Mouse (Mus musculus): ENCODE data around the gene Abhd6. TPM values are rescaled to one million over a fixed set of nuclear protein-coding genes. Genes with fewer than 3 reads are reported as not detected.

Gene Abhd6
- polyA plus RNA-seq, 1 experiment from 2014 or later, result 33.5 TPM

DNA sequence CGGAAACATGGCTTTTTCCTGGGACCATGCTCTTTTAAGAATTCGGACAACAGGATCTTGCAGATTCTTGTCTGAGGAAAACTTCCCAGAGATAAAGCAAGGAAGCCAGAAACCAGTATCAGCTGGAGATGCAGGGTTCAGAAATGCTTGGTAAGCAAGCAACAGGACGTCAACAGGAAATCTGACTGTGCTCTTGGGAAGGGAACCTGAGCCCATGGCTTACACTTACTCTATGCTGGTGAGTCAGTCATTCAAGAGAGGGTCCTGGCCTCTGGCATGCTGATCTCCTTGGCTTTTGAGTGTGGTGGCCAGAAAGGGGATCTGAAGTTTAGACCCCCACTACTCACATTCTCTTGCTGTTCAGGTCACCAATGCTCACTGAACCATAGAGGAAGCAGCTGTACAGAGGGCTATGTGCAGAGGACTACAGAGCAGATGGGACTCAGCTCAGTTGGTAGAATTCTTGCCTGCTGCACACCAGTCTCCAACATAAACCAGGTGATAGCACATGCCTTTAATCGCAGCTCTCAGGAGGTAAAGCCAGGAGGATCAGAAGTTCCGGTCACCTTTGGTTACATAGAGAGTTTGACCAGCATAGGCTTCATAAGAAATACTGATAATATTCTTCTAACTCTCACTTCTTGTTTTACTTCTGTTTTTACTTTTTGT lies 11.5 kb upstream of the Abhd6 start:
- Histone ChIP-seq H3K36me3 (ENCODE audit: control insufficient read depth, insufficient read depth, low read length) (no peaks in the 10 kb centered on the region), H3K9me3 (replicated peaks; ENCODE audit: control insufficient read depth, low read length) (no peaks in the 10 kb centered on the region), H3K4me2 (ENCODE audit: low read length) (no peak overlapping the region), H3K27me3 (replicated peaks; ENCODE audit: control insufficient read depth, insufficient read depth, low read length) (no peaks in the 10 kb centered on the region), H3K9ac (ENCODE audit: low read length) (no peak overlapping the region), H3K27ac (ENCODE audit: low read depth, low read length) (no peak overlapping the region), H3K4me3 (ENCODE audit: low read depth, low read length) (no peak overlapping the region), H3K4me1 (ENCODE audit: control insufficient read depth, insufficient read depth, low read length) (no peaks in the 10 kb centered on the region)
- 94% methylated on average over 5 of the region's 5 CpGs for WGBS
- no peak for DNase-seq (ENCODE audit: low spot score)
- ATAC-seq, result no peak

- Histone ChIP-seq H3K4me2 (ENCODE audit: low read length) (no peak overlapping the region), H3K4me1 (ENCODE audit: control insufficient read depth, insufficient read depth, low read length) (no peaks in the 10 kb centered on the region), H3K27me3 (replicated peaks; ENCODE audit: control insufficient read depth, insufficient read depth, low read length) (no peaks in the 10 kb centered on the region), H3K9me3 (replicated peaks; ENCODE audit: control insufficient read depth, low read length) (no peaks in the 10 kb centered on the region), H3K4me3 (ENCODE audit: low read depth, low read length) (no peak overlapping the region), H3K27ac (ENCODE audit: low read depth, low read length) (no peak overlapping the region), H3K9ac (ENCODE audit: low read length) (no peak overlapping the region), H3K36me3 (ENCODE audit: control insufficient read depth, insufficient read depth, low read length) (no peaks in the 10 kb centered on the region)
- WGBS, result 81% methylated on average over 6 of the region's 6 CpGs
- DNase-seq (ENCODE audit: low spot score) (no peak), ATAC-seq (no peak)
These were observed 10.5 kb upstream of the Abhd6 start for GRCm38 (mm10) chr14:7992158-7992557.

DNA sequence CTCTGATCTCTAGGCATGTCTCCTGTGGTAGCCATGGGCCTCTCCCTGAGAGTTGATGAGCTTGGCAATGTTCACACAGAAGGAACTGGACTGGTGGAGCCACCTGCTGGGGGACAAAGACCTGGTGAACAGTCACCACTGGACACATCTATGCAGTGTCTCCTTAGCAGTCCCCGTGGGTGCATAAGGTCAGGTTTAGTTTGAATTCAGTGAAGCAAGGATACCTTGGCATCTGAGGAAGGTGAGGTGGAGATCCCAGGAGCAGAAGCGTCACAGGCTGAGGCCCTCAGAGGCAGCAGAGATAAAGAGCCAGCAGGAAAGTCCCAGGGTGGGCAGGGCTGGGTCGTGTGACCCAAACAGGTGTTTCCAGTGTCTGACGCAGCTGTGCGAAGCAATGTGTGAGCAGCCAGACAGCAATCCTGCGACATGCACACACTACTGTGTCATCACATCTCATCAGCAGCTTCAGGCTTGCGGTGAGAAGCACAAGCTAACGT lies 8.4 kb upstream of the Abhd6 start, which contains the start of gene Dnase1l3:
Dnase1l3 (minus strand) TSS at position 303 of the 497 bp plus-strand sequence.
- no peak within 1 kb of the TSS for H3K9ac ChIP-seq (ENCODE audit: low read length)
- WGBS, result 75% methylated on average over 8 of the region's 8 CpGs
- no peaks in the 10 kb centered on the region for H3K27me3 ChIP-seq (replicated peaks; ENCODE audit: control insufficient read depth, insufficient read depth, low read length)
- H3K27ac ChIP-seq (ENCODE audit: low read depth, low read length), result no peak within 1 kb of the TSS
- no peaks in the 10 kb centered on the region for H3K4me1 ChIP-seq (ENCODE audit: control insufficient read depth, insufficient read depth, low read length)
- H3K4me2 ChIP-seq (ENCODE audit: low read length), result no peak within 1 kb of the TSS
- H3K36me3 ChIP-seq (ENCODE audit: control insufficient read depth, insufficient read depth, low read length), result no peaks in the 10 kb centered on the region
- DNase-seq (ENCODE audit: low spot score), result no peak
- no peak within 1 kb of the TSS for H3K4me3 ChIP-seq (ENCODE audit: low read depth, low read length)
- H3K9me3 ChIP-seq (replicated peaks; ENCODE audit: control insufficient read depth, low read length), result no peaks in the 10 kb centered on the region
- ATAC-seq, result no peak

DNA sequence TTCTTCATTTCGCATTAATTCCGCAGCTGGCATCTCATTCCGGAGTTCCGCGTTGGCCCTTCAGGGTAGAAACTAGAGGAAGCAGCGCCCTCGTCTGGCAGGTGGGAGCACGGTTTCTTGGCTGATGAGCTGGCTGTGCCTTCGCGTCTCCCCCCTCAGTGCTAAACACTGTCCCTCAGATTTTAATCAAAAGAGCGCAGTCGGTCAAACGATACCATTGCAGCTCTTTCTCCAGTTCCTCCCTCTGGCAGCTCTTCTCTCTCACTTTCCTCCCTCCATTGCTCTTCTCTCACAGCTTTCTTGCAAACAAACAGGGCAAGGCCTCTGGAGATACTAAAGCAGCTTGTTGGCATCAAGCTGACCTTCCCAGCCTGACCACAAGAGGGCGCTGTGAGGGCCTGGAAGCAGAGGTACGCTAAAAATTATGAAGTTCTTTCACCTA lies 5.4 kb upstream of the Abhd6 start:
- peak overlapping the region; percentile 25 for H3K4me2 ChIP-seq (ENCODE audit: low read length)
- H3K4me3 ChIP-seq (ENCODE audit: low read depth, low read length), result no peak overlapping the region
- no peaks in the 10 kb centered on the region for H3K36me3 ChIP-seq (ENCODE audit: control insufficient read depth, insufficient read depth, low read length)
- H3K27me3 ChIP-seq (replicated peaks; ENCODE audit: control insufficient read depth, insufficient read depth, low read length), result peaks cover 8% of the 10 kb centered on the region
- no peak overlapping the region for H3K9ac ChIP-seq (ENCODE audit: low read length)
- H3K9me3 ChIP-seq (replicated peaks; ENCODE audit: control insufficient read depth, low read length), result no peaks in the 10 kb centered on the region
- ATAC-seq, result peak; percentile 74
- peak; percentile 91 for DNase-seq (ENCODE audit: low spot score)
- no peak overlapping the region for H3K27ac ChIP-seq (ENCODE audit: low read depth, low read length)
- under 1% methylated on average over 15 of the region's 15 CpGs for WGBS
- H3K4me1 ChIP-seq (ENCODE audit: control insufficient read depth, insufficient read depth, low read length), result no peaks in the 10 kb centered on the region

GRCm38 (mm10) chr14:7999030-7999429 lies 3.7 kb upstream of the Abhd6 start:
- no peak overlapping the region for H3K4me3 ChIP-seq (ENCODE audit: low read depth, low read length)
- peaks cover 8% of the 10 kb centered on the region for H3K27me3 ChIP-seq (replicated peaks; ENCODE audit: control insufficient read depth, insufficient read depth, low read length)
- no peak overlapping the region for H3K27ac ChIP-seq (ENCODE audit: low read depth, low read length)
- H3K4me1 ChIP-seq (ENCODE audit: control insufficient read depth, insufficient read depth, low read length), result peaks cover 7% of the 10 kb centered on the region; the same call in 1 of the 2 replicates
- DNase-seq (ENCODE audit: low spot score), result no peak
- H3K9ac ChIP-seq (ENCODE audit: low read length), result no peak overlapping the region
- no peak overlapping the region for H3K4me2 ChIP-seq (ENCODE audit: low read length)
- ATAC-seq, result no peak
- H3K36me3 ChIP-seq (ENCODE audit: control insufficient read depth, insufficient read depth, low read length), result no peaks in the 10 kb centered on the region
- no peaks in the 10 kb centered on the region for H3K9me3 ChIP-seq (replicated peaks; ENCODE audit: control insufficient read depth, low read length)
- 84% methylated on average over 3 of the region's 3 CpGs for whole genome bisulfite sequencing

GRCm38 (mm10) chr14:7999435-7999834 lies 3.3 kb upstream of the Abhd6 start:
- H3K27ac ChIP-seq (ENCODE audit: low read depth, low read length), result no peak overlapping the region
- no peak overlapping the region for H3K4me2 ChIP-seq (ENCODE audit: low read length)
- 84% methylated on average over 5 of the region's 5 CpGs for WGBS
- no peak overlapping the region for H3K9ac ChIP-seq (ENCODE audit: low read length)
- no peak for ATAC-seq
- H3K36me3 ChIP-seq (ENCODE audit: control insufficient read depth, insufficient read depth, low read length), result no peaks in the 10 kb centered on the region
- no peak for DNase-seq (ENCODE audit: low spot score)
- H3K9me3 ChIP-seq (replicated peaks; ENCODE audit: control insufficient read depth, low read length), result no peaks in the 10 kb centered on the region
- peaks cover 8% of the 10 kb centered on the region for H3K27me3 ChIP-seq (replicated peaks; ENCODE audit: control insufficient read depth, insufficient read depth, low read length)
- H3K4me3 ChIP-seq (ENCODE audit: low read depth, low read length), result no peak overlapping the region
- peaks cover 9% of the 10 kb centered on the region; the same call in 1 of the 2 replicates for H3K4me1 ChIP-seq (ENCODE audit: control insufficient read depth, insufficient read depth, low read length)

- ATAC-seq, result no peak
- Histone ChIP-seq H3K4me2 (ENCODE audit: low read length) (no peak overlapping the region), H3K36me3 (ENCODE audit: control insufficient read depth, insufficient read depth, low read length) (no peaks in the 10 kb centered on the region), H3K27me3 (replicated peaks; ENCODE audit: control insufficient read depth, insufficient read depth, low read length) (peaks cover 8% of the 10 kb centered on the region), H3K9ac (ENCODE audit: low read length) (no peak overlapping the region), H3K27ac (ENCODE audit: low read depth, low read length) (no peak overlapping the region), H3K9me3 (replicated peaks; ENCODE audit: control insufficient read depth, low read length) (no peaks in the 10 kb centered on the region), H3K4me3 (ENCODE audit: low read depth, low read length) (no peak overlapping the region), H3K4me1 (ENCODE audit: control insufficient read depth, insufficient read depth, low read length) (peaks cover 9% of the 10 kb centered on the region; the same call in 1 of the 2 replicates)
- 91% methylated on average over 5 of the region's 5 CpGs for WGBS
- DNase-seq (ENCODE audit: low spot score), result no peak
These were observed 2.5 kb upstream of the Abhd6 start for GRCm38 (mm10) chr14:8000247-8000646.

GRCm38 (mm10) chr14:8000831-8001685 lies 1.6 kb upstream of the Abhd6 start:
- WGBS, result 33% methylated on average over 17 of the region's 17 CpGs
- Histone ChIP-seq H3K4me3 (ENCODE audit: low read depth, low read length) (no peak overlapping the region), H3K27ac (ENCODE audit: low read depth, low read length) (no peak overlapping the region), H3K36me3 (ENCODE audit: control insufficient read depth, insufficient read depth, low read length) (no peaks in the 10 kb centered on the region), H3K9me3 (replicated peaks; ENCODE audit: control insufficient read depth, low read length) (no peaks in the 10 kb centered on the region), H3K4me2 (ENCODE audit: low read length) (no peak overlapping the region), H3K4me1 (ENCODE audit: control insufficient read depth, insufficient read depth, low read length) (peaks cover 9% of the 10 kb centered on the region; the same call in 1 of the 2 replicates), H3K9ac (ENCODE audit: low read length) (no peak overlapping the region), H3K27me3 (replicated peaks; ENCODE audit: control insufficient read depth, insufficient read depth, low read length) (peaks cover 8% of the 10 kb centered on the region)
- no peak for DNase-seq (ENCODE audit: low spot score)
- ATAC-seq, result no peak
